Mouse (Mus musculus) stomach, embryonic 16.5 days (tissue): Measurements from ENCODE around the gene Tmem11. TPM values are rescaled to one million over a fixed set of nuclear protein-coding genes. Genes with fewer than 3 reads are reported as not detected.
"Not testable (repeated sequence)": the region's sequence is repeated elsewhere in the genome, so short reads cannot be mapped to it uniquely, and the experiment has no call there.

ENCODE experiments used
- ATAC-seq: fragments of 200-750 bp; cut with Nextera tagmentation; 2 replicates; pipeline ENCODE4 v1.8.0; 2017; ENCODE audit warnings: moderate number of reproducible peaks, moderate TSS enrichment; ENCODE audit not compliant: insufficient read depth, low FRiP score
- H3K27ac ChIP-seq: fragments of 300-500 bp; sonication (generic); 2 replicates; pipeline ENCODE4 v1.5.1; 2014; ENCODE audit warnings: low read length
- H3K27me3 ChIP-seq: fragments of 300-500 bp; sonication (generic); 2 replicates; pipeline ENCODE4 v1.6.1; 2014; ENCODE audit warnings: low read length, control low read depth, mixed read lengths; ENCODE audit not compliant: control insufficient read depth, insufficient read depth
- H3K36me3 ChIP-seq: fragments of 300-500 bp; sonication (generic); 2 replicates; pipeline ENCODE4 v1.6.1; 2014; ENCODE audit warnings: low read length; ENCODE audit not compliant: control insufficient read depth, insufficient read depth
- H3K4me1 ChIP-seq: fragments of 300-500 bp; sonication (generic); 2 replicates; pipeline ENCODE4 v1.6.1; 2014; ENCODE audit warnings: low read length, control low read depth, mixed read lengths; ENCODE audit not compliant: control insufficient read depth, insufficient read depth
- H3K4me2 ChIP-seq: fragments of 300-500 bp; sonication (generic); 2 replicates; pipeline ENCODE4 v1.6.1; 2014; ENCODE audit warnings: low read depth, low read length, mixed read lengths
- H3K4me3 ChIP-seq: fragments of 300-500 bp; sonication (generic); replicated peaks from 2 replicates; pipeline ENCODE4 v1.5.1; 2014; ENCODE audit warnings: mild to moderate bottlenecking, low read length
- H3K9ac ChIP-seq: fragments of 300-500 bp; sonication (generic); 2 replicates; pipeline ENCODE4 v1.6.1; 2014; ENCODE audit warnings: low read length
- H3K9me3 ChIP-seq: fragments of 300-500 bp; sonication (generic); replicated peaks from 2 replicates; pipeline ENCODE4 v1.6.1; 2016; ENCODE audit warnings: low read length, control low read depth; ENCODE audit not compliant: control insufficient read depth
- WGBS: fragments of 180-500 bp; shearing (Covaris S2); extraction: QIAGEN DNeasy Blood & Tissue Kit; methylation state at CpG from one replicate; pipeline ENCODE4 v1.1.7; 2014; 5-methylcytosine and 5-hydroxymethylcytosine counted together
- polyA plus RNA-seq: library from polyadenylated mRNA; unstranded; fragments of >200 nt; fragmentation: Nextera tagmentation; extraction: Ambion mirVana; gene quantifications from 2 replicates; pipeline ENCODE4 v1.2.1, GENCODE M21; 2015

The Tmem11 gene
- polyA plus RNA-seq, 1 experiment from 2014 or later: 58.7 TPM

DNA sequence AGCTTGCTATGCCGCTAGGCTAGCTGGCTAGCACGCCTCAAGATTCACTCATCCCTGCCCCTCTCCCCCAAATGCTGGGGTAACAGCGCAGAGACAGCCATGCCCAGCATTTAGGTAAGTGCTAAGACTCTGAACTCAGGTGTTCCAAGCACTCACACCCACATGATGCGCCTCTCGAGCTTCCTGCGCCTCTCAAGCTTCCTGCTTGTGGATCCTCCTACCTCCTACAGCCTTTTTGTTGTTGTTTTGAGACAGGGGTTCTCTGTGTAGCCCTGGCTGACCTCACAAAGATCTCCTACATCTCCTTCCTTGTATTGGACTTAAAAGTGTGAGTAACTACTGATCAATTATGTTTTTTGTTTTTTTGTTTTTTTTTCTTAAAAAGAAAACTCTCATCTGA is 6.0 kb downstream of the Tmem11 start:
- H3K9me3 ChIP-seq: no peaks in the 10 kb centered on the region
- H3K4me3 ChIP-seq: no peak overlapping the region
- peaks cover 48% of the 10 kb centered on the region for H3K4me1 ChIP-seq
- H3K4me2 ChIP-seq: no peak overlapping the region
- 58% methylated on average over 6 of the region's 6 CpGs for WGBS
- peak overlapping the region; percentile 28; the same call in 1 of the 2 replicates for H3K9ac ChIP-seq
- no peaks in the 10 kb centered on the region for H3K27me3 ChIP-seq
- 0 out of 2 replicates have a peak overlapping the region, but pooled peaks have one; percentile 2 for H3K27ac ChIP-seq
- no peaks in the 10 kb centered on the region for H3K36me3 ChIP-seq
- no peak for ATAC-seq

DNA sequence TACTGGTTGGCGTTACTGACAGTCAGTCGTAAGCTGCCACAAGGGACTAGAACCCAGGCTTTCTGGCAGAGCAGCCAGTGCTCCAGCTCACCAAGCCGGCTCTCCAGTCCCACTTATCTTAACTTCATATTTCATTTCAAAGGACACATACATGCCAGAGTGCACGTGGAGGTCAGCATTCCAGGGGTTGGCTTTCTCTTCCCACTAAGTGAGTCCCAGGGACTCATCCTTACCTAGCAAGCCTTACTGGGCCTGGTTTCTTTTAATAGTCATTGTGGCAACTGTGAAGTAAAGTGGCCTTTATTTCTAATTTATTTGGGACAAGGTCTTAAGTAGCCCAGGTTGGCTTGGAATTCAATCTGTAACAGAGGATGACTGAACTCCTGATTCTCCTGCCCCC is 7.7 kb downstream of the Tmem11 start:
- Histone ChIP-seq H3K36me3 (no peaks in the 10 kb centered on the region), H3K4me3 (no peak overlapping the region), H3K9me3 (no peaks in the 10 kb centered on the region), H3K27ac (no peak overlapping the region), H3K4me2 (no peak overlapping the region), H3K27me3 (no peaks in the 10 kb centered on the region), H3K9ac (no peak overlapping the region), H3K4me1 (peaks cover 40% of the 10 kb centered on the region)
- WGBS: 48% methylated on average over 4 of the region's 4 CpGs
- no peak for ATAC-seq

DNA sequence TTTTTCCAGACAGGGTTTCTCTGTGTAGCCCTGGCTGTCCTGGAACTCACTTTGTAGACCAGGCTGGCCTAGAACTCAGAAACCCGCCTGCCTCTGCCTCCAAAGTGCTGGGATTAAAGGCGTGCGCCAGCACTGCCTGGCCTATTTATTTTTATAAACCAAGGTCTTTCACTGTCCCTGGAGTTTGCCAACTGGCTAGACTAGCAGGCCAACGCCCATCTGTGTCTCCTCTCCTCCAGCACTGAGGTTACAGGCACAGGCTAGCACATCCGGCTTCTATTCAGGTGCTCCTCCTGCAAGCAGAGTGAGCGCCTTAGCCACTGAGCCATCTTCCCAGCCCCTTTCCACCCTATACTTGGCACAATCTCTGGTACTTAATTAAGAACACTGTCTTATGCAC is 9.6 kb downstream of the Tmem11 start:
- not testable (repeated sequence) for H3K9me3 ChIP-seq, H3K36me3 ChIP-seq, H3K27me3 ChIP-seq, H3K4me3 ChIP-seq, H3K9ac ChIP-seq, ATAC-seq, H3K4me2 ChIP-seq, H3K27ac ChIP-seq
- H3K4me1 ChIP-seq: peaks cover 23% of the 10 kb centered on the region
- 92% methylated on average over 6 of the region's 6 CpGs for WGBS

DNA sequence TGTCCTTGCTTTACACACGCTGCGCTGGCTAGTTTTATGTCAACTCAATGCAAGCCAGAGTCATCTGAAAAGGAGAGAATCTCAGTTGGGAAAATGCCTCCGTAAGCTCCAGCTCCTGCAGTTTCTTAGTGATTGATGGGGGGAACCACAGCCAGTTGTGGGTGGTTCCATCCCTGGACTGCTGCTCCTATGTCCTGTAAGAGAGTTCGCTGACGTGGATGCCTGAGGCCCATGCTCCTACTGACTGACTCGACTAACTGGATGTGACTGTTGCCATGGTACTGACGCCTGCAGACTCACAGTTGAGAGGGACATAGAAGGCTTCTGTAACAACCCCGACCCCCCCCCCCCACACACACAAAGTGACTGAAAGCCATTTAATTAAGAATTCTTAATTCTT is 11.2 kb downstream of the Tmem11 start:
- Histone ChIP-seq H3K27me3 (no peaks in the 10 kb centered on the region), H3K4me2 (no peak overlapping the region), H3K4me3 (no peak overlapping the region), H3K4me1 (peaks cover 16% of the 10 kb centered on the region; the same call in 1 of the 2 replicates), H3K36me3 (peaks cover 8% of the 10 kb centered on the region; the same call in 1 of the 2 replicates), H3K27ac (no peak overlapping the region), H3K9ac (no peak overlapping the region), H3K9me3 (no peaks in the 10 kb centered on the region)
- 60% methylated on average over 8 of the region's 8 CpGs for WGBS
- no peak for ATAC-seq

DNA sequence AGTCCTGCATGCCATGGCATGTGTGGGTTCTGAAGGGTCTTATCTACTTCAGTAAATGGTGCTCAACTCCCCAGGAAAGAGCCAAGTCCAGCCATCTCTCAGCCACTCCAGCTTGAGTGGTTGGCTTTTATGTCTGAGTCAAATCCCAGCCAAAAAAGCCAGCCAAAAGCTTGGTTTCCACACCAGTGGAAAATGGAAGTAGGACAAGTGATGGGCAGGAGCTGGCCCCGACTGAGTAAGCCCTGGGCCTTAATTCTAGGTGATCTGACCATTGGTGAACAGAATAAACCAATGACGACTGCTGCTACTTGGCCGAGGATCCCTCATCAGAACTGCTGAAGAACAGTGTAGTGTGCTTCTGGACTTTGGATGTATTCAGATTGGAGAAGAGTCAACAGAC is 11.6 kb downstream of the Tmem11 start:
- 85% methylated on average over 3 of the region's 3 CpGs for WGBS
- Histone ChIP-seq H3K9ac (no peak overlapping the region), H3K27me3 (no peaks in the 10 kb centered on the region), H3K36me3 (peaks cover 11% of the 10 kb centered on the region; the same call in 1 of the 2 replicates), H3K9me3 (no peaks in the 10 kb centered on the region), H3K4me2 (no peak overlapping the region), H3K4me3 (no peak overlapping the region), H3K27ac (no peak overlapping the region), H3K4me1 (peaks cover 12% of the 10 kb centered on the region; the same call in 1 of the 2 replicates)
- ATAC-seq: no peak

DNA sequence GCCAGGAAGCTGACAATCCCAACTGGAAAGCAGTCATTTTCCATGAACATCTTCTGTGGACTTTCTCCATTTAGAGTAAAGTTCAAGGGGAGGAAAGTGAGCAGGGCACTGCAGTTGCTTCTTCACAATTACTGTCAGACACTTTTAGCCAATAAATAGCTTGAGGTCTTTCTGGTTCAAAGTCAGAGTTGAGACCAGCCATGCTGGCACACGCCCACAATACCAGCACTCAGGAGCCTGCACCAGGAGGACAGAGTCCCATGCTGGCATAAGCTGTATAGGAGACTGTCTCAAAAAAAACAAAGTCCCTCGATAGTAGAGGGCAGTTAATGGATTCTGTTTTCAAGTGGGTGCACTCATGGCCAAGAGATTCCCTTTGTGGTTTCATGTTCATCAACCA is 13.1 kb downstream of the Tmem11 start:
- H3K9me3 ChIP-seq: no peaks in the 10 kb centered on the region
- no peak overlapping the region for H3K27ac ChIP-seq
- H3K4me1 ChIP-seq: peaks cover 4% of the 10 kb centered on the region; the same call in 1 of the 2 replicates
- H3K36me3 ChIP-seq: peaks cover 23% of the 10 kb centered on the region
- ATAC-seq: no peak
- no peak overlapping the region for H3K4me3 ChIP-seq
- no peak overlapping the region for H3K4me2 ChIP-seq
- H3K27me3 ChIP-seq: no peaks in the 10 kb centered on the region
- 69% methylated on average over 2 of the region's 2 CpGs for WGBS
- H3K9ac ChIP-seq: no peak overlapping the region

DNA sequence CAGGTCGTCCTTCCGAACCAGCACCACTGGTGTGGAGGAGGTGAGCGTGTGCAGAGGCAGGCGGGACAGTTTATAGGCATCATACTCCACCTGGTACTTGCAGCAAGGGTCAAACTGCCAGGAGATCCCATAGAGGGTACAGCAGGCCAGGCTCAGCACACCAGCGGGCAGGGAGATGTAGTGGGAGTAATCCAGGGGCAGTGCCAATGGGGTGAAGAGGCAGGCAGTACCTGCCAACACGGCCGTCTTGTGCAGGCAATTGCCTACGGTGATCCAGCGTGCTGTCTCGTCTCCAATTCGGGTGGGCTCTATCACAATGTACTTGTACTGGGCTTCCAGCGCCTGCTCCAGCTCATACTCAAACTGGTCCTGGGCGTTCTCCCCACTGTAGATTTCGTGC is 14.2 kb downstream of the Tmem11 start:
- WGBS: 86% methylated on average over 14 of the region's 14 CpGs
- no peak overlapping the region for H3K27ac ChIP-seq
- no peak overlapping the region for H3K4me3 ChIP-seq
- no peak overlapping the region for H3K9ac ChIP-seq
- ATAC-seq: no peak
- H3K4me2 ChIP-seq: no peak overlapping the region
- peaks cover 23% of the 10 kb centered on the region for H3K36me3 ChIP-seq
- H3K27me3 ChIP-seq: no peaks in the 10 kb centered on the region
- peaks cover 4% of the 10 kb centered on the region; the same call in 1 of the 2 replicates for H3K4me1 ChIP-seq
- H3K9me3 ChIP-seq: no peaks in the 10 kb centered on the region

DNA sequence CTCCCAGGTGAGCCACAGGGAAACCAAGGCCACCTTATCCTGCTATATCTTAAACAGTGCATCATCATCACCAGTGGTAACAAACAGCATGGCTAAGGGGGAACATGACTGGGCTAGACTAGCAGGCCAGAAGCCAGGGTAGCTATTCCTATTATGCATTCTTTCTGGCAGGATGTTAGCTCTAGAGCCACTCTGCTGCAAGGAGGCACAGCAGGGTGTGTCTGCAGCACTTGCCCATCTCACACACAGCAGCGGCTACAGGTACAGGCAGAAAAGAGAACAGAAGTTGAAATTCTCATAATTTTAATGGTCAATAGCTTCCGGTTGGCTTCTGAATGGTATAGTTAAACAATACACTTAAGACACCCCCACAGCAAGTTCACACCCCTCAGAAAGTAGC is 14.9 kb downstream of the Tmem11 start:
- Histone ChIP-seq H3K4me1 (peaks cover 4% of the 10 kb centered on the region; the same call in 1 of the 2 replicates), H3K4me3 (no peak overlapping the region), H3K36me3 (peaks cover 23% of the 10 kb centered on the region), H3K27ac (no peak overlapping the region), H3K9me3 (no peaks in the 10 kb centered on the region), H3K4me2 (no peak overlapping the region), H3K27me3 (no peaks in the 10 kb centered on the region), H3K9ac (no peak overlapping the region)
- 84% methylated on average over 2 of the region's 2 CpGs for WGBS
- no peak for ATAC-seq

DNA sequence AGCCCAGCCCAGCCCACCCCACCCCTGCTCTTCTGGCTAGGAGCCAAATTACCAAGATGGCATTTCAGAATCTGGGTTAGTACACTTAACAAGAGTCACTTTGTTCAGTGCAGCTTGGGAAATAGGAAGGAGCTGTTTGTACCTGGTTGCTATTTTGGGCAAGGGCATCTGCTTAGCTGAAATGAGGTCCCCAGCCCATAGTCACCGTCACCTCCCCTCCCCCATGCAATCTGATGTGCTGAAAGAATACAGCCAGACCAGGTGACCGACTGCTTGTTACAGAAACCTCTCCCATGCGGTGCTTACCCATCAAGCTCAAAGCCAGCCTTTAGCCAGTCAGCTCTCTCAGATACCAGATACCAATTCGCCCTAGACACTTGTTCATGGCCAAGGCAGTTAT is 15.9 kb downstream of the Tmem11 start:
- peaks cover 23% of the 10 kb centered on the region for H3K36me3 ChIP-seq
- no peaks in the 10 kb centered on the region for H3K27me3 ChIP-seq
- H3K27ac ChIP-seq: no peak overlapping the region
- 75% methylated on average over 4 of the region's 4 CpGs for WGBS
- no peak overlapping the region for H3K9ac ChIP-seq
- no peak overlapping the region for H3K4me3 ChIP-seq
- no peak; the same call in 1 of the 2 replicates for ATAC-seq
- peaks cover 4% of the 10 kb centered on the region; the same call in 1 of the 2 replicates for H3K4me1 ChIP-seq
- no peak overlapping the region for H3K4me2 ChIP-seq
- no peaks in the 10 kb centered on the region for H3K9me3 ChIP-seq
